Mouse (Mus musculus): ENCODE data around the gene Adgrl1. TPM values are rescaled to one million over a fixed set of nuclear protein-coding genes. Genes with fewer than 3 reads are reported as not detected.
A peak's percentile ranks its signal among the peaks of the same experiment; 100 is the strongest.

Gene Adgrl1
- total and polyA plus RNA-seq, 3 experiments, result 21.7 to 35.3 TPM; not detected in 1

GRCm38 (mm10) chr8:83911809-83912731 lies 12.2 kb downstream of the Adgrl1 start:
- Histone ChIP-seq H3K79me2 (ENCODE audit: control insufficient read depth, insufficient read depth, low read length, poor library complexity) (peaks cover 6% of the 10 kb centered on the region; the same call in 1 of the 2 replicates), H3K9me3 (replicated peaks; ENCODE audit: insufficient read depth, low read length) (no peaks in the 10 kb centered on the region), H3K9ac (ENCODE audit: control insufficient read depth, low read depth, low read length, poor library complexity, severe bottlenecking) (no peak overlapping the region), H3K4me3 (ENCODE audit: control insufficient read depth in 1 of 2, insufficient read depth in 1 of 2, low read depth in 2 of 2, low read length in 2 of 2) (no peak overlapping the region), H3K27ac (ENCODE audit: control insufficient read depth, low read depth, low read length) (peak overlapping the region; percentile 17; the same call in 1 of the 2 replicates), H3K4me1 (ENCODE audit: control insufficient read depth in 1 of 2, insufficient read depth in 2 of 2, low read length in 2 of 2) (peaks cover 10 to 37% of the 10 kb centered on the region in 2 experiments), H3K27me3 (ENCODE audit: control insufficient read depth in 1 of 2, insufficient read depth in 2 of 2, low read length in 2 of 2) (no peaks in the 10 kb centered on the region), H3K36me3 (ENCODE audit: control insufficient read depth in 1 of 2, insufficient read depth in 2 of 2, low read length in 2 of 2) (peaks cover 0 to 24% of the 10 kb centered on the region in 2 experiments; a peak in 2 of 4 replicates)
- TF ChIP-seq TAL1 (IDR thresholded peaks at IDR 0.05; ENCODE audit: low read length) (no peak), ETS1 (IDR thresholded peaks at IDR 0.05; ENCODE audit: low read depth, low read length) (peak; percentile 63), ELF1 (IDR thresholded peaks at IDR 0.05; ENCODE audit: low read depth, low read length) (no peak), UBTF (IDR thresholded peaks at IDR 0.05; ENCODE audit: borderline replicate concordance, insufficient read depth, low read depth, low read length) (no peak), KAT2A (conservative IDR thresholded peaks at IDR 0.05; ENCODE audit: low read depth, low read length) (no peak), BHLHE40 (IDR thresholded peaks at IDR 0.05; ENCODE audit: borderline replicate concordance, low read depth, low read length) (peak; percentile 82; the same call in 1 of the 2 replicates), ZC3H11A (IDR thresholded peaks at IDR 0.05; ENCODE audit: low read depth, low read length) (no peak), EP300 (IDR thresholded peaks at IDR 0.05; ENCODE audit: low read depth in 1 of 2, low read length in 2 of 2) (peak in 1 of 2 experiments; percentile 32; a peak in 1 of 4 replicates), ZNF384 (IDR thresholded peaks at IDR 0.05; ENCODE audit: low read depth, low read length) (no peak), MAZ (IDR thresholded peaks at IDR 0.05; ENCODE audit: low read depth, low read length) (no peak), MEF2A (IDR thresholded peaks at IDR 0.05; ENCODE audit: extremely low read depth, insufficient replicate concordance, low read depth, low read length, poor library complexity, severe bottlenecking) (no peak), SMC3 (IDR thresholded peaks at IDR 0.05; ENCODE audit: low read depth, low read length) (no peak), POLR2A (IDR thresholded peaks at IDR 0.05; ENCODE audit: control insufficient read depth in 1 of 2, insufficient read depth in 1 of 2, low read depth in 1 of 2, low read length in 2 of 2, poor library complexity in 1 of 2) (peak in 1 of 2 experiments; percentile 43; a peak in 1 of 4 replicates), MAX (IDR thresholded peaks at IDR 0.05; ENCODE audit: low read length) (peak; percentile 83), MYC (IDR thresholded peaks at IDR 0.05; ENCODE audit: low read depth, low read length) (no peak), TBP (IDR thresholded peaks at IDR 0.05; ENCODE audit: low read depth, low read length) (no peak), USF2 (IDR thresholded peaks at IDR 0.05; ENCODE audit: borderline replicate concordance in 1 of 2, insufficient read depth in 1 of 2, low read depth in 1 of 2, low read length in 2 of 2) (peak in 1 of 2 experiments; percentile 66; a peak in 1 of 4 replicates), E2F4 (IDR thresholded peaks at IDR 0.05; ENCODE audit: borderline replicate concordance, low read depth, low read length) (no peak), MYB (IDR thresholded peaks at IDR 0.05; ENCODE audit: low read depth, low read length) (no peak), USF1 (IDR thresholded peaks at IDR 0.05; ENCODE audit: low read depth, low read length) (peak; percentile 94), ZKSCAN1 (IDR thresholded peaks at IDR 0.05; ENCODE audit: low read depth, low read length) (no peak), MXI1 (IDR thresholded peaks at IDR 0.05; ENCODE audit: low read depth, low read length) (no peak; the same call in 1 of the 2 replicates), HCFC1 (IDR thresholded peaks at IDR 0.05; ENCODE audit: low read depth, low read length) (no peak)
- DNase-seq (ENCODE audit: low read depth, low spot score), result peak; percentile 71

Data from MEL (cell line).